Mouse (Mus musculus): Measurements from ENCODE around the gene Slc43a3. TPM values are rescaled to one million over a fixed set of nuclear protein-coding genes. Genes with fewer than 3 reads are reported as not detected.

Gene Slc43a3
- polyA plus RNA-seq, 1 experiment from 2014 or later, result not detected

DNA sequence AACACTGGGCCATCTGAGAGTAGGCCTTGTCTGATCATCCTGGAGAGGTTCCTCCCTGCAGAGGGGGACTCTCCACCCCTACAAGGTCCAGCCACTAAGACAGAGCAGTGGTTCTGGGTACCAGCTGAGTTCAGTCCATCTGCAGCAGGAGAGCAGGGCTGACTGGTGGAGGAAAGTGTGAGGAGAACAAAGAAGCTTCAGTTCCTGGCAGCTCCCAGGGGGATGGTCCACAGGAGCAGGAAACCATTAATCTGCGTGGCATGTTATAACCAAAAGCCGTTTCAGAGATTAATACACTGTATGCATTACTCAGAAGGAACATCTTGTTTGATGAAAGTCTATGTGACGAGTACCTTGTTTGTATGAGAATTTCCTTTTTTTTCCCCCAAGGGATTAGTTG lies 23.7 kb upstream of the Slc43a3 start:
- ChIA-PET POLR2A (no interaction called here), CTCF (no interaction called here)
- in situ Hi-C loops (cut with MboI; ENCODE audit: low pct_unique_long_range_greater_than_20kb), result no loop called here
- DNase-seq (ENCODE audit: low read depth, low spot score) (no peak), ATAC-seq (no peak)
- no peaks in the 10 kb centered on the region for H3K27me3 ChIP-seq
- no peak for TF ChIP-seq CTCF (IDR thresholded peaks at IDR 0.05)

DNA sequence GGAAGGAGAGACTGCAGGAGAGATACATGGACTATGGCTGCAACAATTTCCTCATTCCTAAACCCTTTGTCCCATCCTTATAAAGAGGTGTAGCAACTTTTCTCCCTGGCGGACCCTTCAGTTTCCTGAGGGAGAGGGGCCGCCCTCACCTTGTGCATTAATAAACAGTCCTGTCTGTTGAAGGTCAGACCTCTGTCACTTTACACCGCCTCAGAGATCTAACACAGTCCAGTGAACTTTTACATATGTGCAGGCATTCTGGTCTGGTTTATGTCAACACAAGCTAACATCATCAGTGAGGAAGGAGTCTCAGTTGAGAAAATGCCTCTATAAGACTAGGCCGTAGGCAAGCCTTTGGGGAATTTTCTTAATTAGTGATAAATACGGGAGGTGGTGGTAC lies 22.5 kb upstream of the Slc43a3 start:
- in situ Hi-C loops (cut with MboI; ENCODE audit: low pct_unique_long_range_greater_than_20kb), result no loop called here
- ChIA-PET CTCF (no interaction called here), POLR2A (no interaction called here)
- DNase-seq (ENCODE audit: low read depth, low spot score) (no peak), ATAC-seq (no peak)
- no peaks in the 10 kb centered on the region for H3K27me3 ChIP-seq
- no peak for TF ChIP-seq CTCF (IDR thresholded peaks at IDR 0.05)

DNA sequence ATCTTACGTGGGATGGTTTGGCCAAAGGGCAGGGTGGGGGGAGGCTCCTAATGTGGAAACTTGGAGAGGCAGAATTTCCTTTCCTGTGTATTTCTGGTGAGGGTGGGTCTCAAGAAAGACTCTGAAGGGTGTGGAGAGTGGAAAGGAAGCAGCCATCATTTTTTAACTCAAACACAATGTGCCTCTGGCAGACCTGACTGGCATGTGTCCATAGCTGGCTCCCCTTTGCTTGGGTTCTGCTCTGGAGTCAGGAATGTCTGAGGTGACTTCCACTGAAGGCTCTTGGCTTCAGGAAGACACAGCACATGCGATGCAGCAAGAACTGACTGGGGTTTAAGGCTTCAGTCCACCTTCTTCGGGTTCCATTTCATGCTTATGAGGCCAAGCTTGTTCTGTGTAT lies 21.0 kb upstream of the Slc43a3 start:
- ChIA-PET CTCF (no interaction called here), POLR2A (no interaction called here)
- TF ChIP-seq CTCF (IDR thresholded peaks at IDR 0.05), result no peak
- no peak for ATAC-seq
- H3K27me3 ChIP-seq, result no peaks in the 10 kb centered on the region
- in situ Hi-C loops (cut with MboI; ENCODE audit: low pct_unique_long_range_greater_than_20kb), result no loop called here
- DNase-seq (ENCODE audit: low read depth, low spot score), result no peak

DNA sequence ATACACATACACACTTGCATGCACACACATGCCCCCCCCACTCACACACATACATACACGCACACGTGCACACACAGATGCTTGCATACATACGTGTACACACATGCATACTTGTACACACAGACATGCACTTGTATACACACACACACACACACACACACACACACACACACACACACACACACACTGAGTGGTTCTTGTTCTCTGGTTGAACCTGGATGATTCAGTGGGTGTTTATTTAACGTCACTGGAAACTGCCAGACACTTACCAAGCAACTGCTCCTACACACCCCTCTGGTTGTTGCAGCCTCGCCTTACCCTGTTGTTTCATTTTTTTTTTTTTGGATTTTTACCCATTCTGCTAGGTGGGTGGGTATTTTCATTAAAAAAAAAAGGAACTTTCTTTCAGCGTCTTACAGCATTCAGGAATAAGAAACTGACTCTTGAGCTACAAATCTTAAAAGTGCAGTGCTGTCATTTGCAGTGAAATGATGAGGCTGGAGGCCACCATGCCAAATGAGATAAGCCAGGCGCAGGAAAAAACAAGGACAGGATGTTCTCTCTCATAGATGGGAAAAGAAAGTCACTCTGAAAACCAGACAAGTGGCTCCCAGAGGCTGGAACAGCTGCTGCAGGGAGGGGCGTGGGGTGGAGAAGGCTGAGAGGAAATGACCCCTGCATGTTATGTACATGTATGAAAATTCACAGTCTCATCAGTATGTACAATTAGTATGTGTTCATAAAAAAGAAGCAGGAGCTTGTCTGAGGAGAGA lies 19.6 kb upstream of the Slc43a3 start:
- DNase-seq (ENCODE audit: low read depth, low spot score), result no peak
- CTCF ChIA-PET, result no interaction called here
- H3K27me3 ChIP-seq, result no peaks in the 10 kb centered on the region
- in situ Hi-C loops (cut with MboI; ENCODE audit: low pct_unique_long_range_greater_than_20kb), result no loop called here
- no peak for ATAC-seq
- no peak for TF ChIP-seq CTCF (IDR thresholded peaks at IDR 0.05)
- POLR2A ChIA-PET, result no interaction called here

DNA sequence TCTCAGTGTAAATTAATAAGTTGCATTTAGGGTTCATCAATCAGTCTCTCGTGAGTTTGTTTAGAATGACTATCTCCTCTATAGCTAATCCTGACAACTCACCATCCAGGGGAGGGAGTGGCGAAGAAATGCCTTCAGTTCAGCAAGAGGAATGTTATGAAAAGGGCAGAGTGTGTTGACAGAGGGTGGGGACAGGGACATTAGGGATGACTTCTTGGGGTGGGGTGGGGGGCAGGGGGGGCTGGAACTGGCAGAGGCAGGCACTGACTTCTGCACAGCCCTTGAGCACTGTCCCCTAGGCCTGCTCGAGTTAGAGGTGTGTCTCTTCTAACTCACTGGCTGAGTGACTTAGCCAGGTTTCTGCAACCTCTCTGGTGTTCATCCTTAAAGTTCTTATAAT lies 18.2 kb upstream of the Slc43a3 start:
- ATAC-seq (no peak), DNase-seq (ENCODE audit: low read depth, low spot score) (no peak)
- ChIA-PET POLR2A (no interaction called here), CTCF (no interaction called here)
- in situ Hi-C loops (cut with MboI; ENCODE audit: low pct_unique_long_range_greater_than_20kb), result no loop called here
- no peaks in the 10 kb centered on the region for H3K27me3 ChIP-seq
- TF ChIP-seq CTCF (IDR thresholded peaks at IDR 0.05), result no peak

DNA sequence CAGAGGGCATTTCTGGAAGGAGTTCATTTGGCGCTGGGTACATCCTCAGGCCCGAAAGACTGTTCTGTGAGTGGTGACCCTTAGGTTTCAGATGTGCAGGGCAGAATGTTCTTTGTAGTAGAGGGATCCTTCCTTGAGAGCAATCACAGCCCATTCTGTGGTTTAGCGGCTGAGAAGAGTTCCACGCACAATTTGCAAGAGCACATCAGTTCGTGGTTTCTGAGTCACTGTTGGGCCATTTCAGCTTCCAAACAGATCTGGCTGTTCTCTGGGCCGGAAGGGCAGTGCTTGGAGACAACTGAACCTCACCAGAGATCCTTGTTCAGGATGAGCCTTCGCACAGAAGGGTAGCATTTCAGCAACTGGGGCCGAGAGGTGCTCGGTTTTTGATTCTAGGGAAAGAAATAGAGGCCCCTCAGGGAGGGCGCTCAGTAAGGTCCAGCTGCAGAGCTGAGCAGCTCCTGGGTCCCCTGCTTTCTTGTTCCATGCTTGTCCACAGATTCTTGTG lies 16.7 kb upstream of the Slc43a3 start:
- ChIA-PET POLR2A (no interaction called here), CTCF (no interaction called here)
- no peak for TF ChIP-seq CTCF (IDR thresholded peaks at IDR 0.05)
- ATAC-seq (no peak), DNase-seq (ENCODE audit: low read depth, low spot score) (no peak)
- in situ Hi-C loops (cut with MboI; ENCODE audit: low pct_unique_long_range_greater_than_20kb), result no loop called here
- no peaks in the 10 kb centered on the region for H3K27me3 ChIP-seq

DNA sequence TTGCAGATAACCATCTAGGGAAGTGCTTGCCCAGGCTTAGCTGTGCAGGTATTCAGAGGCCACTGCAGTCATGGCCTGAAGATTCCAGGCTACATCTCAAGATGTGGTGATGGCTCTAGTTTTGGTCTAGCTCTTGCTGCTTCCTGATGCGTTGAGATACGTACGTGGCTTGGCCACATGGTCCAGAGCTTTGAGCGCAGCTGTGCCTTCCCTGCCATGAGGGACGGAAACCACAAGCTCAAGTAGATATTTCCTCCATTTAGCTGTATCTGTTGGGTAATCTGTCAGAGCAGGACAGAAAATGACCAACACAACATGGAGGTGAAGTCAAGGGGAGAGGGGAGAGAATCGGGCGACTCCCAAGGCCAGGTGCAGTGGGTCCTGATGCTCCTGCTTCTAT lies 6.2 kb upstream of the Slc43a3 start:
- in situ Hi-C loops (cut with MboI; ENCODE audit: low pct_unique_long_range_greater_than_20kb), result no loop called here
- DNase-seq (ENCODE audit: low read depth, low spot score) (no peak), ATAC-seq (no peak)
- CTCF ChIA-PET, result no interaction called here
- TF ChIP-seq CTCF (IDR thresholded peaks at IDR 0.05), result no peak
- H3K27me3 ChIP-seq, result peaks cover 16% of the 10 kb centered on the region
- POLR2A ChIA-PET, result no interaction called here

DNA sequence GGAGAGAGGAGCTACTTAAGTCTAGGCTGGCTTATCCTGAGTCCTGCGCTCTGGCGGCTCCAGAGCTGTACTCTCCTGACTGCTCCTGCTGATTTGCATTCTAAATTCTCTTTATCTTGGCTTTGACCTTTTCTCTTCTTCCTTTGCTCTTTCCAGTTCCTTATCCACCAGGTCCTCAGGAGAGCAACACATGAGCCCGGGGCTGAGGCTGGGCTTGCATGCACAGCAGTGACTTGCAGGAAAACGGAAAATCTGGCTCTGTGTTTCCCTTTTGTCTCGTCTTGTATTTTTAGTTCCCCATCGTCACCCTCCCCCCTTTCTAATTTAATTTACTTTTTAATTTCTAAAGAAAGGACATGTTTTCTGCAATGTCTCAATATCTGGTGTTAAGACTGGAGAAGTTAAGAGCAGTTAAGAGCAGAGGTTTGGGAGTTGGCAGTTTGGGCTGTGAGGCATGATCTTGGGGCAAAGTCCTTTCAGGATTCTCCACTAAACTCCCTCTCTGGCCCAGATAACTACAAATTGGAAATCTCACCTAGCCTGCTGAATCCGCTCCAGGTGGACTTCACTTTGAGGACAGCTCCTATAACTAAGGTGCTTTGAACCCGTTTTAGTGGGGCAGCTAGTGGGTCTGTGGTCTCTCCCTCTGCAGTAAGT lies 2.3 kb upstream of the Slc43a3 start:
- TF ChIP-seq CTCF (IDR thresholded peaks at IDR 0.05), result no peak
- POLR2A ChIA-PET, result no interaction called here
- peaks cover 13% of the 10 kb centered on the region for H3K27me3 ChIP-seq
- in situ Hi-C loops (cut with MboI; ENCODE audit: low pct_unique_long_range_greater_than_20kb), result no loop called here
- CTCF ChIA-PET, result no interaction called here
- ATAC-seq (no peak), DNase-seq (ENCODE audit: low read depth, low spot score) (no peak)

DNA sequence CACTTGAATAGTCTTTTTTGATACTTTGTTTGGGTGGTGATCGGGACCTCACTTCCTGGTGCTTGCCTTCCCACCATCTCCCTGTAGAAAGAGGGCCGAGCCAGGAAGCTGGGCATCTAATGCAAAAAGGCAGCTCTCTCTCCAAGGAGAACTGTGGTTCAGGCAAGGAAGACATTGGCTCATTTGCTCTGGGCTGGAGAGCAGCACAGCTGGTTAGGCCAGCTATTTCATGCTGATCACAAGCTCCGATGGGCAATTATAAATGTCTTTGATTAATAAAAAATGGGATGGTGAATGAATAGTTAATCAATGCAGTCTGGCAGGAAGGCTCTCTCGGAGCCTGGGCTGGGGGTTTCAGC lies 1.8 kb upstream of the Slc43a3 start:
- TF ChIP-seq CTCF (IDR thresholded peaks at IDR 0.05), result no peak
- POLR2A ChIA-PET, result interaction anchor here (0.7 kb wide), 1 partner anchor 91 kb away, joined by 4 read pairs; no protein-coding TSS in a partner anchor

DNA sequence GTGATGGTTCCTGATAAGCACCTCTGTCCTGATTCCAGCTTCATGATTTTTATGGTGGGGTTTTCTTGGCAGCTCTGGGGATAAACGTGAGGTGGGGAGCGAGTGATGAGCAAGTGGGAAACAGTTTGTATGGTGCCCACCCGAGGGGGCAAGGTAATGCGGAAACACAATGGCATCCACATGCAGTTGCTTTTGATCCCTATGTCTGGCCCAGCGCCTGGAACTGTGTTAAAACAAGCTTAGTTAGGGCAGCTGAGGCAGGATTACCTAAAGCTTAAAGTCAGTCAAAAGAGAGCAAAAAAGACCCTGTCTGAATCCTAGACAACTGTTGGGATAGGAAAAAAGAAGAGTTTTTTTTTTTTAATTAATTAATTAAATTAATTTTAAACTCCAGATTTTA lies 1.3 kb upstream of the Slc43a3 start:
- no peak for DNase-seq (ENCODE audit: low read depth, low spot score)
- no peak for ATAC-seq
- CTCF ChIA-PET, result no interaction called here
- H3K27me3 ChIP-seq, result peaks cover 13% of the 10 kb centered on the region
- in situ Hi-C loops (cut with MboI; ENCODE audit: low pct_unique_long_range_greater_than_20kb), result no loop called here
- TF ChIP-seq CTCF (IDR thresholded peaks at IDR 0.05), result no peak
- POLR2A ChIA-PET, result interaction anchor here (0.7 kb wide), 1 partner anchor 90 kb away, joined by 4 read pairs; no protein-coding TSS in a partner anchor

More for the DNA sequence above, 1.8 kb upstream of the Slc43a3 start:
- no peak for DNase-seq (ENCODE audit: low read depth, low spot score)
- CTCF ChIA-PET, result no interaction called here
- ATAC-seq, result no peak
- in situ Hi-C loops (cut with MboI; ENCODE audit: low pct_unique_long_range_greater_than_20kb), result no loop called here
- H3K27me3 ChIP-seq, result peaks cover 13% of the 10 kb centered on the region

DNA sequence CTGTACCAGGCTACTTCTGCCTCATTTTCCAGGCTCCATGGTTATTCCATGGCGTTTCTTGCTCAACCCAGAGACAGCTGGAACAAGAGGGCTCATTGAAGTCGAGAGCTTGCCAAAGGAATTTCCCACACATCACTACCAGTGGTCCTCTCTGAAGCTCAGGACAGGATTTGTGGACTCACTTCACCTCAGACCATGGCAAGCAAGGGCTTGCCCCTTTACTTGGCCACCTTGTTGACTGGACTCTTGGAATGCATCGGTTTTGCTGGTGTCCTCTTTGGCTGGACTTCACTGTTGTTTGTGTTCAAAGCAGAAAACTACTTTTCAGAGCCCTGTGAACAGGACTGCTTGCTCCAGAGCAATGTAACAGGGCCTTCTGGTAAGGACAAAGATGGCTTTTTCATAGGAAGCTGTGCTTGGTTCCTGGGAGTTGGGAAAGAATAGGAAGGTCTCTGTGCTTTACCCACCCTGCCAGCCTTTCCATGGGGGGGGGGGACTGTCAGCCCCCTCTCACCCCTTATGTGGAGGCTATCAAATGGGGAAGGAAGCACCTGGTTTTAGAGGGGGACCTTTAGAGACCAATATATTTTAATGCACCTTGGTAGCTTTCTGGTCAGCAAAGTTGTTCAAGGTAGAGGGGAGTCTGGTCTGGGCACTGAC lies 1.2 kb downstream of the Slc43a3 start:
- ATAC-seq, result no peak
- DNase-seq (ENCODE audit: low read depth, low spot score), result no peak
- ChIA-PET CTCF (no interaction called here), POLR2A (no interaction called here)
- no peak for TF ChIP-seq CTCF (IDR thresholded peaks at IDR 0.05)
- in situ Hi-C loops (cut with MboI; ENCODE audit: low pct_unique_long_range_greater_than_20kb), result no loop called here
- peaks cover 7% of the 10 kb centered on the region for H3K27me3 ChIP-seq
